Mouse (Mus musculus): ENCODE results near the gene Rtel1. TPM values are rescaled to one million over a fixed set of nuclear protein-coding genes. Genes with fewer than 3 reads are reported as not detected.

Gene Rtel1
- polyA plus RNA-seq, 1 experiment from 2014 or later: 43.9 TPM

- Histone ChIP-seq H3K4me1 (ENCODE audit: control insufficient read depth, insufficient read depth, low read length) (no peaks in the 10 kb centered on the region), H3K36me3 (ENCODE audit: control insufficient read depth, insufficient read depth, low read length) (peaks cover 39% of the 10 kb centered on the region), H3K27ac (ENCODE audit: low read depth, low read length) (no peak within 1 kb of the TSS), H3K27me3 (ENCODE audit: control insufficient read depth, insufficient read depth, low read length) (no peaks in the 10 kb centered on the region), H3K4me3 (ENCODE audit: low read depth, low read length) (no peak within 1 kb of the TSS), H3K9me3 (ENCODE audit: control insufficient read depth, low read length) (no peaks in the 10 kb centered on the region), H3K4me2 (ENCODE audit: low read depth, low read length) (no peak within 1 kb of the TSS), H3K9ac (replicated peaks; ENCODE audit: low read depth, low read length) (no peak within 1 kb of the TSS)
- no peak for ATAC-seq (ENCODE audit: low read depth)
- WGBS: 98% methylated on average over 12 of the region's 12 CpGs
These were observed 60.2 kb downstream of the Rtel1 start, which contains the start of gene Lime1 for GRCm38 (mm10) chr2:181379778-181380177. Gene Lime1 (plus strand): TSS chr2:181380078.

GRCm38 (mm10) chr2:181380251-181380650, 60.7 kb downstream of the Rtel1 start:
- H3K9me3 ChIP-seq (ENCODE audit: control insufficient read depth, low read length): no peaks in the 10 kb centered on the region
- H3K27me3 ChIP-seq (ENCODE audit: control insufficient read depth, insufficient read depth, low read length): no peaks in the 10 kb centered on the region
- WGBS: 92% methylated on average over 5 of the region's 5 CpGs
- no peaks in the 10 kb centered on the region for H3K4me1 ChIP-seq (ENCODE audit: control insufficient read depth, insufficient read depth, low read length)
- no peak overlapping the region for H3K27ac ChIP-seq (ENCODE audit: low read depth, low read length)
- no peak overlapping the region for H3K4me2 ChIP-seq (ENCODE audit: low read depth, low read length)
- no peak overlapping the region for H3K9ac ChIP-seq (replicated peaks; ENCODE audit: low read depth, low read length)
- ATAC-seq (ENCODE audit: low read depth): no peak
- H3K36me3 ChIP-seq (ENCODE audit: control insufficient read depth, insufficient read depth, low read length): peaks cover 44% of the 10 kb centered on the region
- no peak overlapping the region for H3K4me3 ChIP-seq (ENCODE audit: low read depth, low read length)

- H3K4me3 ChIP-seq (ENCODE audit: low read depth, low read length): no peak overlapping the region
- ATAC-seq (ENCODE audit: low read depth): no peak
- H3K27ac ChIP-seq (ENCODE audit: low read depth, low read length): no peak overlapping the region
- no peak overlapping the region for H3K9ac ChIP-seq (replicated peaks; ENCODE audit: low read depth, low read length)
- 95% methylated on average over 5 of the region's 5 CpGs for WGBS
- no peaks in the 10 kb centered on the region for H3K4me1 ChIP-seq (ENCODE audit: control insufficient read depth, insufficient read depth, low read length)
- peaks cover 51% of the 10 kb centered on the region for H3K36me3 ChIP-seq (ENCODE audit: control insufficient read depth, insufficient read depth, low read length)
- H3K9me3 ChIP-seq (ENCODE audit: control insufficient read depth, low read length): no peaks in the 10 kb centered on the region
- no peak overlapping the region for H3K4me2 ChIP-seq (ENCODE audit: low read depth, low read length)
- H3K27me3 ChIP-seq (ENCODE audit: control insufficient read depth, insufficient read depth, low read length): no peaks in the 10 kb centered on the region
These were observed 61.6 kb downstream of the Rtel1 start for GRCm38 (mm10) chr2:181381107-181381506.

GRCm38 (mm10) chr2:181381631-181382306, 62.2 kb downstream of the Rtel1 start:
- no peaks in the 10 kb centered on the region for H3K9me3 ChIP-seq (ENCODE audit: control insufficient read depth, low read length)
- H3K9ac ChIP-seq (replicated peaks; ENCODE audit: low read depth, low read length): no peak overlapping the region
- no peak for ATAC-seq (ENCODE audit: low read depth)
- no peak overlapping the region for H3K27ac ChIP-seq (ENCODE audit: low read depth, low read length)
- H3K4me3 ChIP-seq (ENCODE audit: low read depth, low read length): no peak overlapping the region
- H3K4me1 ChIP-seq (ENCODE audit: control insufficient read depth, insufficient read depth, low read length): no peaks in the 10 kb centered on the region
- H3K27me3 ChIP-seq (ENCODE audit: control insufficient read depth, insufficient read depth, low read length): no peaks in the 10 kb centered on the region
- H3K4me2 ChIP-seq (ENCODE audit: low read depth, low read length): no peak overlapping the region
- peaks cover 55% of the 10 kb centered on the region for H3K36me3 ChIP-seq (ENCODE audit: control insufficient read depth, insufficient read depth, low read length)
- 89% methylated on average over 6 of the region's 6 CpGs for WGBS

DNA sequence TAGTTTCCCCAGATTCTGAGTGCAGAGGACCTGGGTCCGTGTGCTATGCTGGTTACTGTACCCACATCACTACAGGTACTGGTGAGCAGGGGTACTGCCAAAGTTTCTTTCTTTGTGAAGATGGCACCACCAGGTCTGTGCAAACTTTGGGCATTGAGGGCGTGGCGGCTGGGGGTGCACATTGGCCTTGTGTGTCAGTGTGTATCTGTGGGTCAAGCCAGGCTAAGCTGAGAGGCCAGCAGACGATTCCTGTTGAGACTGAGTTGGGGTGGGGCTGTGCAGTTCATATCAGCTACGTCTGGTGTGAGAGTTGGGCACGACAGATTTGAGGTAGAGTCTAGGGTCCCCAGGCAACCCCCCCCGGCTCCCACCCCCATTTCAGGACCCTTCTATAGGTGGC, 64.9 kb downstream of the Rtel1 start:
- Histone ChIP-seq H3K27ac (ENCODE audit: low read depth, low read length) (no peak overlapping the region), H3K9ac (replicated peaks; ENCODE audit: low read depth, low read length) (no peak overlapping the region), H3K27me3 (ENCODE audit: control insufficient read depth, insufficient read depth, low read length) (no peaks in the 10 kb centered on the region), H3K4me1 (ENCODE audit: control insufficient read depth, insufficient read depth, low read length) (no peaks in the 10 kb centered on the region), H3K4me2 (ENCODE audit: low read depth, low read length) (no peak overlapping the region), H3K36me3 (ENCODE audit: control insufficient read depth, insufficient read depth, low read length) (peaks cover 51% of the 10 kb centered on the region), H3K4me3 (ENCODE audit: low read depth, low read length) (no peak overlapping the region), H3K9me3 (ENCODE audit: control insufficient read depth, low read length) (no peaks in the 10 kb centered on the region)
- WGBS: 92% methylated on average over 7 of the region's 7 CpGs
- 0 out of 2 replicates have a peak, but pooled peaks have one; percentile 29 for ATAC-seq (ENCODE audit: low read depth)

- Histone ChIP-seq H3K36me3 (ENCODE audit: control insufficient read depth, insufficient read depth, low read length) (peaks cover 49% of the 10 kb centered on the region), H3K4me3 (ENCODE audit: low read depth, low read length) (no peak overlapping the region), H3K9me3 (ENCODE audit: control insufficient read depth, low read length) (no peaks in the 10 kb centered on the region), H3K4me2 (ENCODE audit: low read depth, low read length) (no peak overlapping the region), H3K27me3 (ENCODE audit: control insufficient read depth, insufficient read depth, low read length) (no peaks in the 10 kb centered on the region), H3K9ac (replicated peaks; ENCODE audit: low read depth, low read length) (no peak overlapping the region), H3K27ac (ENCODE audit: low read depth, low read length) (no peak overlapping the region), H3K4me1 (ENCODE audit: control insufficient read depth, insufficient read depth, low read length) (no peaks in the 10 kb centered on the region)
- no peak for ATAC-seq (ENCODE audit: low read depth)
- 91% methylated on average over 4 of the region's 4 CpGs for whole genome bisulfite sequencing
These were observed 65.4 kb downstream of the Rtel1 start for GRCm38 (mm10) chr2:181384919-181385391.

DNA sequence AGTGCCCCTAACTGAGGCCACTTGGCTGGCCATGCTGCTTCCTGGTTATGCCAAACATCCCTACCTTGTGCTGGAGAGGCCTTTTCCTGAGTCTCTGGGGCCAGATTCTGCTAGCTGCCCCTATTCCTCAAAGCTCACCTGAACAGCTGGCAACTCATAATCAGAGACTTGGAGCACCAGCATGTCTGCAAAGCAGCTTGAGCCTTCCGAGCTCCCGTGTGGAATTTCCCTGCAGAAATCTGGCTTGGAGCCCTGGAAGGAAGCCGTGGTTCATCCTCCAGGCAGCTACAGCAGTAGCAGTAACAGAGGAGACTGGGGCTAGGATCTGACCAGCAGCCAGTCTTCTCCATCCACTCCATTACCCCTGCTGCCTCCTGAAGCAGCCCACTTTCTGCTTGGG, 66.3 kb downstream of the Rtel1 start:
- WGBS: 68% methylated on average over 3 of the region's 3 CpGs
- Histone ChIP-seq H3K4me2 (ENCODE audit: low read depth, low read length) (no peak overlapping the region), H3K9me3 (ENCODE audit: control insufficient read depth, low read length) (no peaks in the 10 kb centered on the region), H3K27me3 (ENCODE audit: control insufficient read depth, insufficient read depth, low read length) (no peaks in the 10 kb centered on the region), H3K4me3 (ENCODE audit: low read depth, low read length) (no peak overlapping the region), H3K27ac (ENCODE audit: low read depth, low read length) (no peak overlapping the region), H3K4me1 (ENCODE audit: control insufficient read depth, insufficient read depth, low read length) (no peaks in the 10 kb centered on the region), H3K9ac (replicated peaks; ENCODE audit: low read depth, low read length) (no peak overlapping the region), H3K36me3 (ENCODE audit: control insufficient read depth, insufficient read depth, low read length) (peaks cover 45% of the 10 kb centered on the region)
- ATAC-seq (ENCODE audit: low read depth): no peak

DNA sequence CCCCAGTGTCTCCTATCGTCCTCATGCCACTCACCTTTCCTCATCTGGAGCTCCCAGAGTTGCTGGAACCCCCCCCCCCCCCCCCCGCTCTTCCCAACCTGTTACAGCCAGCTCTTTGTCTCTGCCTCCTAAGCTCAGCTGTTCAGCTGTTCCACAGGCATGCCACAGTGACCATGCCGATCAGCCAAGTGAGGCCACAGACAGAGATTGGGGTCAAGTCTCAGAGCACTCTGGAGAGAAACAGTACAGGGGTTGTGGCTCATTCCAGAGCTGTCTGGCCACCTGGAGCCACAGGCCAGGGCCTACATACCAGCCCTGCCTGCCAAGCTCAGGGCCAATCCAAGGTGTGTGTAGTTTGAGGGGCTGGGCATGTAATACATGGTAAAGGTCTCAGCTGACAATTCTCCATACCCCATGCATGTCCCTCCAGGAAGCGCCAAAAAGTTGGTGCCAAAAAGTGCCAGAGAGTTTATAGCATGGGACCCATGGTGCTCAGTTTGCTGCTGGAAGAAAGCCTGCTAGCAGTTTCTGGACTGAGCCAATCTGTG, 67.2 kb downstream of the Rtel1 start:
- H3K9me3 ChIP-seq (ENCODE audit: control insufficient read depth, low read length): no peaks in the 10 kb centered on the region
- WGBS: 89% methylated on average over 4 of the region's 4 CpGs
- no peaks in the 10 kb centered on the region for H3K4me1 ChIP-seq (ENCODE audit: control insufficient read depth, insufficient read depth, low read length)
- no peak overlapping the region for H3K9ac ChIP-seq (replicated peaks; ENCODE audit: low read depth, low read length)
- H3K27me3 ChIP-seq (ENCODE audit: control insufficient read depth, insufficient read depth, low read length): no peaks in the 10 kb centered on the region
- no peak overlapping the region for H3K4me2 ChIP-seq (ENCODE audit: low read depth, low read length)
- H3K27ac ChIP-seq (ENCODE audit: low read depth, low read length): no peak overlapping the region
- no peak for ATAC-seq (ENCODE audit: low read depth)
- peaks cover 38% of the 10 kb centered on the region for H3K36me3 ChIP-seq (ENCODE audit: control insufficient read depth, insufficient read depth, low read length)
- H3K4me3 ChIP-seq (ENCODE audit: low read depth, low read length): no peak overlapping the region

GRCm38 (mm10) chr2:181390136-181390870, 70.8 kb downstream of the Rtel1 start:
- no peak for ATAC-seq (ENCODE audit: low read depth)
- no peaks in the 10 kb centered on the region for H3K9me3 ChIP-seq (ENCODE audit: control insufficient read depth, low read length)
- H3K4me1 ChIP-seq (ENCODE audit: control insufficient read depth, insufficient read depth, low read length): no peaks in the 10 kb centered on the region
- H3K36me3 ChIP-seq (ENCODE audit: control insufficient read depth, insufficient read depth, low read length): peaks cover 17% of the 10 kb centered on the region
- no peak overlapping the region for H3K4me2 ChIP-seq (ENCODE audit: low read depth, low read length)
- H3K9ac ChIP-seq (replicated peaks; ENCODE audit: low read depth, low read length): no peak overlapping the region
- H3K4me3 ChIP-seq (ENCODE audit: low read depth, low read length): no peak overlapping the region
- H3K27ac ChIP-seq (ENCODE audit: low read depth, low read length): no peak overlapping the region
- H3K27me3 ChIP-seq (ENCODE audit: control insufficient read depth, insufficient read depth, low read length): no peaks in the 10 kb centered on the region
- 91% methylated on average over 4 of the region's 4 CpGs for WGBS
